Mouse (Mus musculus) naive thymus-derived CD4-positive, alpha-beta T cell, adult 2 months (primary cell): ENCODE measurements at regions not wholly inside any gene's neighbourhood (a gene's known extent, or its start where the extent isn't known, plus 50 kb on each side); places are given as distances from the start of the nearest gene placed in this dataset.

ENCODE experiments used
- DNase-seq: peaks from one replicate; pipeline ENCODE4 v3.0.0-alpha.2; 2011; ENCODE audit warnings: low read depth

GRCm38 (mm10) chr15:62477779-62478178 lies 1367.2 kb downstream of the Gsdmc2 start:
- no peak for DNase-seq

DNA sequence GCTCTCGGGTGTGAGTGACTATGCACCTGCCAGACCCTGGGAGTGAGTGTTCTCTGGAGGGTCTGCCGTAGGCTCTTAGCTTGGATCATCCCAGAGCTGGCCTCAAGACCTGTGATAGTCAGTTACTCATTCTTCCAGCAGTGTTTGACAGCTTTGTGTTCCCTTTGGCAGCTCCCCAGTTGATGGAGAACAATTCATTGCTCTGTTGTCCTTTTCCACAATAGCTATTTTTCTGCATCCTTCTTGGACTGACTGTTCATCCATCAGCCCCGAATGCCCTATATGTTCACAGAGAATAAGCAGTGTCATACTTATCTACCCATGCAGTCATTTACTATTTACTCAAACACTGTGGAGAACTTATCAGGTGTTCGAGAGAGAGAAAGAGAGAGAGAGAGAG lies 1368.5 kb downstream of the Gsdmc2 start:
- DNase-seq: no peak

DNA sequence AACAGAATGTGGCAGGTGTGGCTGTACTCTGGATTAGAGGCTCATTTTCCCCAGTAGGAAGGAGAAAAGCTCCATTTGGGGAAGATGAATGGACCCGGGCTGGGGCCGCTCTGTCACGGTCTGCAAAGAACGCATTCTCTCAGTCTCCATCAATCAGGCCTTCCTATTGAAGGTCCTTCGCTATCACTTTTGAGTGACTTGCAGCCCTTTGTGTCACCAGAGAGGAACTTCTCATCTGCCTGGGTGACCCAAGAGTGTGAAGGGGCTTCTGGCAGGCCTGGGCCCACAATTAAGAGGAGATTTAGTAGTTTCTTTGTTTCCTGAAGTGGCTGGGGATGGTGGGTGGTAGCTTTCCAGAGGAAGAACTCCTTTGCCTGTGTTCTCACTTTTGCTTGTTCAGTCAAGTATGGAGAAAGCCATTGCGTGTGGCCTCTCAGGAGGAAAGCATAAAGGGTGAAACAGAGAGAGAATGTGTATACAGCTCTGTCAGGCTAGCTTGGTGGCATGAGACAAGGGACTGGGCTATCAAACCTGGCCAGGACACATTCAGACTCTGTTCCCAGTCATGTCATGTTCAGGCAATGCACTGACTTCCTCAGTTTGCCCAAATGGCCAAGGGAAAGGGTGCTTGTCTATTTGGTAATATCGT lies 1374.2 kb downstream of the Gsdmc2 start:
- DNase-seq: no peak

DNA sequence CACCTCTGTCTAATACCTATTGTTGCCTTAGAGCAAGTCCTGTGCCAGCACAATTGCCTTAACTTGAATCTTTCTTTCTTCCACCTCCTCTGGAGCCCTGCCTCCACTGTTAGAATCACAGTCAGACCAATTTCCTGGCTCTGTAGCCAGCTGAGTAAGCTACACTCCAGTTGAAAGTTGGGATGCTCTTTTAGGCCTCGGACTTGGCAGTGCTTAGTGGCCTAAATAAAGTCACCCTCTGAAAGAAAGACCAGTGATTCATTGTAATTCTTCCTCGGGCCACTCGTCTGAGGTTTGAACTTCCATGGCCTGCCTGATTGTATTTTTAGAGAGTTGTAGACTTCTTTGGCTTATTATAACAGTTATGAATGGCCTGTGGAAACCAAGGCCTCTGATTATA lies 1376.9 kb downstream of the Gsdmc2 start:
- no peak for DNase-seq

GRCm38 (mm10) chr15:62466856-62467255 lies 1378.1 kb downstream of the Gsdmc2 start:
- no peak for DNase-seq

GRCm38 (mm10) chr15:62465026-62465839 lies 1379.7 kb downstream of the Gsdmc2 start:
- no peak for DNase-seq

DNA sequence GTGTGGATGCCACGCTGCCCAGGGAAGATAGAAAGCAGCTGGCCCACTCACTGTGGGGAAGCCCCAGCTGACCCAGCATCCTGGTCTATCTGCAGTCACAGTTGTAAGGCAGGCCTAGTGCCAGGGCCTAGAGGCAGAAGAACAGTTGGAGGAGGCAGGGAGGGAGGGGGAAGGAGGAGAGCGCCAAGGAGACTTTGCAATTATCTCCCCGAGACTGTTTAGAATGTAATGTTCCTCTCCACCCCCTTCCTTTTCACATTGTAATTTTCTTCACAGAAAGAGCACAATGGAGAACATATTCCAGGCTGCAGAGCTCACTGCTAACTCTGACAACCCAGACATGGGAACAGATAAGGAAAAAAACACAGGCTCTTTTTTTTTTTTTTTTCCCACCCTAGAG lies 1382.3 kb downstream of the Gsdmc2 start:
- no peak for DNase-seq

DNA sequence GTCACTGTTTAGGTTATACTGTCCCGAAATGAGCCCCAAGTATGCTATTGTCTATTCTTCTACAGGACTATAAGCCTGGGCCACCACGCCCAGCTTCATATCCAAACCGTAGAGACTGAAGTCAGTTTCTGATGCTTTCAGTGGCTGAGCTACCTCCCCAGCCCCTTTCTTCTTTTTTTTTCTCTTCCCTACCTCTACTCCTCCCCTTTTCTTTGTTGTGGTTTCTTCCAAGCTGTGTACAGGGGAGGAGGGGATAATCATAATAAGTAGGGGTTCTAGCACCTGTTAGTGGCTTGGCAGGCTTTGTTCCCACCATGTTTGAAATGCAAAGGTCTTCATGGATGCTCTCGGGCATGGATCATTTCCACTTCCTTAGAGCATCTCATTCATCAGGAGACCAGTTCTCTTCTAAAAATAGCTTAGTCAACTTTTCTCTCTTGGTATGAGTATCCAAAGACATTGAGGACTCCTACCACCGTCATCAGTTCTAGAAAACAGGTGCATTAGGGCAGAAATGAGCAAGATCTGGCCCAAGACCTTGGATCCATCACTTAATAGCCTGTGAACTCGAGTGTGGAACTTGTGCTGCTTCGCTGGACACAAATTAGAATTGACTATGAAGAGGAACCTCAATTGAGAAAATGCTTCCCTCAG lies 1383.5 kb downstream of the Gsdmc2 start:
- DNase-seq: no peak

GRCm38 (mm10) chr15:62460724-62461123 lies 1384.3 kb downstream of the Gsdmc2 start:
- DNase-seq: no peak

GRCm38 (mm10) chr15:62460026-62460607 lies 1384.9 kb downstream of the Gsdmc2 start:
- peak; percentile 19 for DNase-seq

DNA sequence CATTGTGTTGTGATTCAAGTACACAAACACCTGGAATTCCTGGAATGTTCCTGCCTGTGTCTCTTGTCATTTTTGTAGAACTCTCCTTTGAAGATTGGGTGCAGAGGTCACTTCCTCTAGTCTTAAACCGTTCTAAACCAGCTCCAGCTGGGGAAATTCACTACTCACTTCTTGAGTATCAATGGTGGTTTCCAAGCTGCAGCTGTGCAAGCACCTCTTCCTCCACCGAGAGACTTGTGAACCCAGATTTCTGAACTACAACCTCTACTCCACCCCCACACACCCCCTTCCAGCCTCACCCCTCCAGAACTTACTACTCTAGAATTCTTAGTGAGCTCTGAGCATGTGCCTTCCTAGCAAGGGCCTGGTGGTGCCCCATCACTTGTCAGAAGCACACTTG lies 1387.0 kb downstream of the Gsdmc2 start:
- peak; percentile 39 for DNase-seq

- peak; percentile 77 for DNase-seq
Observed at GRCm38 (mm10) chr15:62457051-62457664, 1387.8 kb downstream of the Gsdmc2 start.

DNA sequence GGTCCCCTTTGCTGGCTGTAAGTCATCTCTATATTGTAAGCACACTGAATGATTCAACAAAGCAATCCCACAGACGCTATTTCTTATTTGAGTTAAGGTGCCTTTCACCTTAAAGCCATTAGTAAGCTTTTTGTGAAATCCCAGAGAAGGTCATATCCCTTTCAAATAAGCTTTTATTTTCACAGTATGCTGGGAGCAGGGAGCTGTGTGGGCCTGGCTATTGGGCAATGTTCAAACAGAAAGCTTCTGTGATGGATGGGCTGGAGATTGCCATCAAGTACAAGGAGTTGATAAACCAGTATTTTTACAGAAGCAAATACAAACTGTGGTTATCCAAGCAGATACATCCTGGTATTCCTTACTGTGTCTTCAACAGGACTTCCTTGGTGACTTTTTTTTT lies 1389.0 kb downstream of the Gsdmc2 start:
- DNase-seq: no peak

DNA sequence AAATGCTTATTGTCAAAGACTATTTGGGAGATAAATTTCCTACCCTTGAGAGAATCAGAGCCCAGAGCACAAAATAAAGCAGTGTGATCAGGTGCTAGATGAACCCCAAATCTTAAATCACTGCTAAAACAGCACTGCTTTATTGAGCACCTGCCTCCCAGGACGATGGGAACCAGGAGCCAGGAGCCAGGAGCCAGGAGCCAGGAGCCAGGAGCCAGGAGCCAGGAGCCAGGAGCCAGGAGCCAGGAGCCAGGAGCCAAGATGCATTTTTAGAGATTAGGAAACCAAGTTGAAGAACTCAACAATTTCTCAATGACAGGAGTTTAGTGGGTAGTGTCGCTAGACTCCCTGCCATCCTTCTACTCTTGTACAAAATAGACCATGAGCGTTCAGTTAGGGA lies 1396.9 kb downstream of the Gsdmc2 start:
- no peak for DNase-seq

DNA sequence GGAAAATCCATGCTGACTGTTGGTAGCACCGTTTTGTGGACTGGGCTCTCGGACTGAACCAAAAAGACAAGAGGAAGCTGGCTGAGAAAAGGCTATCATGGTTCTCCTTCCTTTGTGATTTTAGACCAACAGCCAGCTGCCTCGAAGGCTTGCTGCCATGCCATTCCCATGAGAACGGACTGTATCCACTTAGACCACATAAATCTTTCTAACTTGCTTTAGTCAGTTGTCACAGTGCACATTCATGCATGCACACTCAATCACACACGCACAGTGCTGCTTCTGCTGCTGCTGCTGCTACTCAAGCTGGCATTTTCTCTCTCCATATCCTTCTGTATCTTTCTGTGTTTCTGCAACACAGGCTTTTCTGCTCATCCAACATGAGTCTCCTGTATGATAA lies 1405.8 kb downstream of the Gsdmc2 start:
- DNase-seq: no peak

DNA sequence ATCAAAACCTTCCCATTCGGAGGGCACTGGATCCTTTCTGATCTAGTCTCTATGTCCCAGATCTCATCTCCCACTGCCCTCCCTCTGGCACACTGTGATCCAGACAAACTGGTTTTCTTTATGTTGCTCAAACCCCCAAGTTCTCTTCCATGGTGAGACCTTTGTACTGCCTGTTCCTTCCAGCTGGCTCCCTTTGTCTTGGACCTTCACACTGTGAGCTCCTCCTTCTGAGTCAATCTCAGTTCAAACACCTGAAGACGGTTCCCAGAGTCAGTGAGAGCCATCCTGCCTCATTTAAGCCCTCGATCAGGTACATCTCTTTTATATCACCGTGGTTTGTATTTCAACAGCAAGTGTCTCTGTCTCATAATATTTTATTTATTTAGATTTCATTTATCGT lies 1408.3 kb downstream of the Gsdmc2 start:
- no peak for DNase-seq

- DNase-seq: no peak
Observed at GRCm38 (mm10) chr15:62435141-62435680, 1409.8 kb downstream of the Gsdmc2 start.

DNA sequence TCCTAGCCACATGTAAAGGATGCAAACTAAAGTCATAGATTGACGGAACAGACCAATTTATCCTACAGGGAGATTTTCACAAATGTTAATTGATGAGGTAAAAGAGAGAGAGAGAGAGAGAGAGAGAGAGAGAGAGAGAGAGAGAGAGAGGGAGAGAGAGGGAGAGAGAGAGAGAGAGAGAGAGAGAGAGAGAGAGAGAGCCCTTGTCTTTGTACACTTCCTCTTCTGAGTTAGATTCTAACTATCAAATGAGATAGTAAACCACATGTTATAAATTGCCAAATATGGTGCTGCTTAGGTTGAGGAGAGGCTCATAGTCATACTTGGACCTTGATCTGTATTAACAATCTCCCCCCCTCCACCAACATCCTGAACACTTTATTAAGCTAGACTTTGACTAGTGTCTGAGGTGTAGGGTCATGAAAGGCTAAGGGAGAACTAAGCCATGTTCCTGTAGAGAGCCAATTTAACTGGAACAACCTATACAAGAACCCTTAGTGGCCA lies 1412.2 kb downstream of the Gsdmc2 start:
- no peak for DNase-seq

- no peak for DNase-seq
Observed at GRCm38 (mm10) chr15:62431150-62431678, 1413.8 kb downstream of the Gsdmc2 start.

GRCm38 (mm10) chr15:62422995-62423394 lies 1422.0 kb downstream of the Gsdmc2 start:
- DNase-seq: no peak

DNA sequence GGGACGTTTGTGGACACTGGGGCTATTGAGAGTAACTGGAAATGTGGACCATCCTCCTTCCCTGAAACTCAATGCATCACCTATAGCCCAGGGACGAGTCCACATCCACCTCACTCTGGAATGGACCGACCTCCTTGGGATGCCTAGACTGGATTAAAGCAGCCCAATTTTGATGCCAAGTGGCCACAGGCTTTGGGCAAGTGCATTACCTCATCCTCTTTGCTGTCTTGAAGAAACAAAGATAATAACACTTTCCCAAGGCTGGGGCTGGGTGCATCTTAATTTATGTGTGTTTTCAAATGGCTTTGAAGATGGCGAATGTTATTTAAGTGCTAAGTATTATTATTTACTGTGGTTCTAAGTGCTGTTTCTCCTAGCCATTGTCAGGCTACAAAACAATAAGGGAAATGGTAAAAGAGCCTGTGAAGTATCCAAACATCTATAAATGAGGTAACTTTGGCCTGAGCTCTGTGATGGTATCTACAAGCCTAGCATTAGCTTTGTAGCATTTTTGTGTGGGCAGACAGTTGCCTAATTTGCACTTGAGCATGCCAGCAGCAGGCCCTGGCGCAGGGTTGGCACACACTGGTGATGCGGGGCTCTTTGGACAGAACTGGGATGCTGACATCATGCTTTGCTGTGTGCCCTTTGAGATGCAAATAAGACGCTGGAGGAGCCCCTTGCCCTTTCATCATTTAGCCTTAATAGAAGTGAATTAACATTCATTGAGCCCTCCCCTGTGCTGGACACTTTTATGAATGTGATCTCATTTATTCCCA lies 1423.7 kb downstream of the Gsdmc2 start:
- DNase-seq: no peak
